Mouse (Mus musculus): ENCODE measurements around the gene 0610040J01Rik. TPM values are rescaled to one million over a fixed set of nuclear protein-coding genes. Genes with fewer than 3 reads are reported as not detected.

The 0610040J01Rik gene
- total RNA-seq, 2 experiments from 2014 or later, result 4.5 to 5.1 TPM

DNA sequence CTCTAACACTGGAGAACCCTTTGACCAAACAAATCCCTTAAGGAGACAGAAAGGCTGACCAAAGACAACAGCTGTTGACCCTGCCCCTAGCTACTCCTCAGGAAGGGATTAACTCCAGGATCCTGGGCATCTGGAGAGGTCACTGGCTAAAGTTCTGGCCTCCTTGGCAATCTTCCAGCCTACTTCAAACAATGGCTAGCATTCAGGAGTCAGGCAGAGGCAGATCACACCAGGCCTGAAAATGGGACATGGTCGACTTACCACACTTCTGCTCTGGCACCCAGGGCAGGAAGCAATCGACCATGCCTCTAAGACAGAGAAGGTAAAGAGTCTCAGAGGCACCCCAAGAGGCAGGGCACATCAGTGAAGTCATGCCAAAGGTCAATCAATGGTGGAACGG lies 137.0 kb downstream of the 0610040J01Rik start:
- no peak for DNase-seq (ENCODE audit: extremely low spot score in 1 of 2, low spot score in 1 of 2)

Other genes starting within 250 kb of the 0610040J01Rik start
- 10 to 100 TPM; 20.9 to 24.5 TPM for gene Nwd2, start 163.3 kb upstream of the 0610040J01Rik start, total RNA-seq (2021)
- gene Rell1, start 156.5 kb downstream of the 0610040J01Rik start, total RNA-seq (2021), result 10 to 100 TPM; 11.3 to 13.1 TPM